Mouse (Mus musculus) midbrain, postnatal 0 days (tissue): ENCODE measurements around the gene Ssh3. TPM values are rescaled to one million over a fixed set of nuclear protein-coding genes. Genes with fewer than 3 reads are reported as not detected.

Experiments used
- ATAC-seq: fragments of 200-750 bp; cut with Nextera tagmentation; 2 replicates; pipeline ENCODE4 v1.8.0; 2017; ENCODE audit warnings: moderate number of reproducible peaks, mild to moderate bottlenecking, moderate TSS enrichment, moderate library complexity; ENCODE audit not compliant: low FRiP score
- DNase-seq: peaks from one replicate; pipeline ENCODE4 v3.0.0-alpha.2; 2015; ENCODE audit warnings: low spot score
- H3K27ac ChIP-seq: fragments of 300-500 bp; sonication (generic); 2 replicates; pipeline ENCODE4 v1.5.1; 2014; ENCODE audit warnings: low read depth, mild to moderate bottlenecking, low read length, mixed read lengths
- H3K27me3 ChIP-seq: fragments of 300-500 bp; sonication (generic); 2 replicates; pipeline ENCODE4 v1.6.1; 2014; ENCODE audit warnings: low read length, control low read depth, mixed read lengths; ENCODE audit not compliant: insufficient read depth
- H3K36me3 ChIP-seq: fragments of 300-500 bp; sonication (generic); 2 replicates; pipeline ENCODE4 v1.6.1; 2014; ENCODE audit warnings: low read length, control low read depth, mixed read lengths; ENCODE audit not compliant: insufficient read depth
- H3K4me1 ChIP-seq: fragments of 300-500 bp; sonication (generic); 2 replicates; pipeline ENCODE4 v1.6.1; 2014; ENCODE audit warnings: mild to moderate bottlenecking, control low read depth, antibody characterized with exemption, low read length, mixed read lengths; ENCODE audit not compliant: insufficient read depth
- H3K4me2 ChIP-seq: fragments of 300-500 bp; sonication (generic); 2 replicates; pipeline ENCODE4 v1.6.1; 2014; ENCODE audit warnings: low read depth, mild to moderate bottlenecking, low read length, mixed read lengths; ENCODE audit not compliant: poor library complexity, severe bottlenecking
- H3K4me3 ChIP-seq: fragments of 300-500 bp; sonication (generic); 2 replicates; pipeline ENCODE4 v1.5.1; 2014; ENCODE audit warnings: low read depth, mild to moderate bottlenecking, low read length, moderate library complexity
- H3K9ac ChIP-seq: fragments of 300-500 bp; sonication (generic); replicated peaks from 2 replicates; pipeline ENCODE4 v1.6.1; 2014; ENCODE audit warnings: mild to moderate bottlenecking, low read length, moderate library complexity, mixed read lengths; ENCODE audit not compliant: poor library complexity, severe bottlenecking
- H3K9me3 ChIP-seq: fragments of 300-500 bp; sonication (generic); 2 replicates; pipeline ENCODE4 v1.6.1; 2016; ENCODE audit warnings: low read length, control low read depth
- CTCF ChIP-seq: IDR thresholded peaks from 2 replicates; pipeline ENCODE4 v1.5.1; 2016; ENCODE audit warnings: antibody characterized with exemption, mild to moderate bottlenecking
- WGBS: fragments of 180-500 bp; shearing (Covaris S2); extraction: QIAGEN DNeasy Blood & Tissue Kit; methylation state at CpG from one replicate; pipeline ENCODE4 v1.1.7; 2014; 5-methylcytosine and 5-hydroxymethylcytosine counted together
- polyA plus RNA-seq: library from polyadenylated mRNA; unstranded; fragments of >200 nt; fragmentation: Nextera tagmentation; extraction: Ambion mirVana; gene quantifications from 2 replicates; pipeline ENCODE4 v1.2.1, GENCODE M21; 2015
- total RNA-seq: library from RNA; depleted of rRNA; stranded (reverse); fragments of >200 nt; gene quantifications from 2 replicates; pipeline ENCODE4 v1.2.3, GENCODE M21; 2014; rRNA removed

The Ssh3 gene
- 40.6 and 67.7 TPM in 2 replicates for total RNA-seq
- polyA plus RNA-seq = 18.6 and 20.7 TPM in 2 replicates

DNA sequence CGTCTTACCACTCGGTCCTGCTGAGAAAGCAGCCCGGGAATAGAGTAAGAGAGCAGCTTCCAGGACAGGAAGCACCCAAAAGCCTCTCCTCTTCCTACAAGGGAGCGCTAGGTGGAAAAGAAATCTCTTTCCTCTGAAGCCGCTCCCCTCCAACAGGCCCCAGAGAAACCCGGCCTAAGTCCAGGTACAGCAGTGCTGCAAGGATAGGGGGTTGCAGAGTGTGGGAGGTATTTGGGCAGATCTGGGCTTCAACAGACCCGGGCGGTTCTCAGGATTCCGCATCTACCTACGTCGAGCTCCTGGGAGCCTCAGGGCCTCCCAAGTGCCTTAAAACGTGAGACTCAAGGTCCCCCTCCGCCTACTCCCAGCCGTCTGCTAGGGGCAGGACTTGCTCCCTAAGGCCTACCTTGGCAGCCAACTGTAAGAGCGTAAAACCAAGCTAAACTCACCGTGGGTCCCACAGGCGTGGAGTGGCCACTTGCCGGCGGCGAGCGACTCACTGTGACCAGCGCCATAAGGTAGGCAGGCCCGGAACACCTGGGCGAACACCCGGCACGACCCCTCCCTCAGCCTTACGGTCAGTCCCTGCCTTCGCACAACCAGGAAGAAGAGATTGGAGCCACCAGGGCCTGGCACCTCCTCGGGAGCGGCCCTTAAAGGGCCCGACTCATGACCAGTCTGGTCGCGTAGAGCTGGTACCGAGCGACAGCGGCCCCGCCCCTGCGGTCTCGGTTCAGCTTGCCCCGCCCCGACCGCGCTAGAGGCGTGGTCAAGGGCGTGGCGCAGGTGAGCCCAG, at the start of gene Ssh3:
Gene Ssh3, minus strand, starts transcription at position 615 of the 796 bp plus-strand sequence.
- no peaks in the 10 kb centered on the region for H3K27me3 ChIP-seq
- peaks cover 5% of the 10 kb centered on the region; the same call in 1 of the 2 replicates for H3K4me1 ChIP-seq
- H3K36me3 ChIP-seq = peaks cover 26% of the 10 kb centered on the region
- peak within 1 kb of the TSS; percentile 42 for H3K9ac ChIP-seq
- ATAC-seq (peak; percentile 57; the same call in 1 of the 2 replicates), DNase-seq (peak; percentile 56)
- no peaks in the 10 kb centered on the region for H3K9me3 ChIP-seq
- H3K27ac ChIP-seq = no peak within 1 kb of the TSS; the same call in 1 of the 2 replicates
- H3K4me3 ChIP-seq = peak within 1 kb of the TSS; percentile 32
- TF ChIP-seq CTCF = no peak
- WGBS = 9% methylated on average over 46 of the region's 46 CpGs
- peak within 1 kb of the TSS; percentile 55 for H3K4me2 ChIP-seq

DNA sequence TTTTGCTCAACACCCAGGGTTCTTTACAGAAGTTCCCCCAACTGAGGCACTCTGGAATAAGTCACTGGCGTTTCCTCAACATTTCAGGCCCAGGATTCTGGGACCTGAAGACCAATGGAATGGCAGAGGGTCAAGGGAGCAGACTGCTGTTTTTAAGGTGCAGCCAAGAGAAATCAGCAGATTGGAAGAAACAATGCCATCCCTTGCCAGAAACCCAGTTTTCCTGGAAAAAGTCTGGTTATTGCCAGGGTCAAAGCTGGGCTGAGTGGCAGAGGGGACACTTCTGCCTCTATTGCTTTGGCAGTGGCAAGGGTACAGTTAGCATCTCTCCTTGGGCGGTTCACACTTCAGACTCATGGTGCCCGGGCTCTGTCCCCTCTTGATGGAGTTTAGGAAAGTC, 48.2 kb upstream of the Ssh3 start:
- no peak for DNase-seq
- ATAC-seq = no peak
- WGBS = 87% methylated on average over 3 of the region's 3 CpGs
- Histone ChIP-seq H3K9ac (no peak overlapping the region), H3K27ac (no peak overlapping the region), H3K27me3 (no peaks in the 10 kb centered on the region), H3K4me1 (no peaks in the 10 kb centered on the region), H3K4me2 (no peak overlapping the region), H3K9me3 (no peaks in the 10 kb centered on the region), H3K4me3 (no peak overlapping the region), H3K36me3 (peaks cover 48% of the 10 kb centered on the region)
- TF ChIP-seq CTCF = no peak

DNA sequence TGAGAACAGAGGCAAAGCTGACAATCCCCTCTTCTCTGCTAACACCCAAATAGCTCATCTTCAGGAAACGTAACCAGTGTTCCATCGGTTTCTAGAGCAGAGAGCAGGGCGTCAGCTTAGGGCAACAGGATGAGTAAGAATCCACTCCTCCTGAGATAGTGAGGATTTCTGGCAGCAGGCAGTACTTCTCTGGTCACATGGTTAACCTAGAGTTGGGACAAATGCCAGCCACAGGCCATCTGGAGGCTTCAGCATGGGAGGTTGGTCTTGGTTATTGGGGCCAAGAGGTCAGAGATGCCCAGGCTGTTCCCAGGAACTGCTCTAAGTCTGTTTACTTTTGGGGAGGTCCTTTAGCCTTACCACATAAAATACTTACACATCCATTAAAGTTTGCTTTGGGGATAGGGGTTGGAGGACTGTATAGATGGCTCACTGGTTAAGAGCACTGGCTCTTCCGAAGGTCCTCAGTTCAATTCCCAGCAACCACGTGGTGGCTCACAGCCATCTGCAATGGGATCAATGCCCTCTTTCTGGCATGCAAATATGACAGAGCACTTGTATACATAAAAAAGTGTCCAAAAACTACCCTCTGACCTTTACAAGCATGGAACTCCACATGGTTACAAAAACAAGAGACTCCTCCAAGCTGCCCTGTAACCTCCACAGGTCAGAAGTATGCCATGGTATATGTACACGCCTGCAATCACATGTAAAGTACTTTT, 46.4 kb upstream of the Ssh3 start:
- H3K27ac ChIP-seq = no peak overlapping the region
- no peaks in the 10 kb centered on the region for H3K4me1 ChIP-seq
- no peak for TF ChIP-seq CTCF
- ATAC-seq (no peak), DNase-seq (peak; percentile 73)
- no peaks in the 10 kb centered on the region for H3K9me3 ChIP-seq
- H3K9ac ChIP-seq = no peak overlapping the region
- H3K4me2 ChIP-seq = no peak overlapping the region
- peaks cover 41% of the 10 kb centered on the region for H3K36me3 ChIP-seq
- H3K4me3 ChIP-seq = no peak overlapping the region
- H3K27me3 ChIP-seq = no peaks in the 10 kb centered on the region
- whole genome bisulfite sequencing = 86% methylated on average over 6 of the region's 6 CpGs

DNA sequence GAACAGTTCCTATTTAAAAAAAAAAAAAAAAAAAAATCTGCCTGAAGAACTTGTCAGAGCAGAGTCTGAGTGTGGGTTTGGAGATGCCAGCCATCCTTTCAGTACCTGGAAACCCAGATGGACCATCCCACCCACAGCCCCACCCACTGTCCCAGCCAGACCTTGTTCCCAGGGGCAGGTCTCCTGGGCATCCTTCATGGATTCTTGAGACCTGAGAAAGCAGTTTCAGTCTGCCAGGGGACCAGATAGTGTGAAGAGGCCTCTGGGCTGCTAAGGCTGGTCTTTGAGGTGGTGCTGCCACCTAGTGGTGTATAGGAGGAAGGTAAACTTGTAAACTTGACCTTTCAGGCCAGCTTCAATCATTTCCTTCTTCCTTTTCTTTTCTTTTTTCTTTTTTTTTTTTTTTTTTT, 40.8 kb upstream of the Ssh3 start:
- H3K9me3 ChIP-seq = no peaks in the 10 kb centered on the region
- ATAC-seq = peak; percentile 24; the same call in 1 of the 2 replicates
- TF ChIP-seq CTCF = peak; percentile 85

DNA sequence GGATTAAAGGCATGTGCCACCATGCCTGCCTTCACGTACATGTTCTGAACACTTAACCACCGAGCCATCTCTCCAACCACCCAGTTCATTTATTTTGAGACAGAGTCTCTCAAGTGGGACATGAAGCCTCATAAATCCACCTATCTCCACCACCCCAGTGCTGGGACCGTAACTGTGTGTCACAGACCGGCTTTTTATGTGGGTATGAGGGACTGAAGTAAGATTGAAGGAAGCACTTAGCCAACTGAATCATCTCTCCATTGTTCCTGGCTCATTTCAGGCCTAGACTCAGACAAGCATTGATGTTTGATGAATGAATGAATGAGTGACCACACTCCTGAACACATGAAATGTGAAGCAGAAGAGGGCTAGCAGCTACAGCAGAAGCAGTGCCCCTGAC, 40.3 kb upstream of the Ssh3 start:
- H3K27ac ChIP-seq = no peak overlapping the region
- H3K27me3 ChIP-seq = no peaks in the 10 kb centered on the region
- H3K36me3 ChIP-seq = peaks cover 9% of the 10 kb centered on the region; the same call in 1 of the 2 replicates
- WGBS = 96% methylated on average over 4 of the region's 4 CpGs
- TF ChIP-seq CTCF = no peak
- no peak overlapping the region for H3K9ac ChIP-seq
- ATAC-seq (no peak), DNase-seq (no peak)
- no peak overlapping the region for H3K4me2 ChIP-seq
- H3K9me3 ChIP-seq = no peaks in the 10 kb centered on the region
- no peak overlapping the region for H3K4me3 ChIP-seq
- H3K4me1 ChIP-seq = peaks cover 15% of the 10 kb centered on the region

More for the DNA sequence above, 40.8 kb upstream of the Ssh3 start:
- no peaks in the 10 kb centered on the region for H3K27me3 ChIP-seq
- H3K27ac ChIP-seq = no peak overlapping the region
- H3K4me1 ChIP-seq = peaks cover 10% of the 10 kb centered on the region; the same call in 1 of the 2 replicates
- H3K36me3 ChIP-seq = peaks cover 9% of the 10 kb centered on the region; the same call in 1 of the 2 replicates
- H3K4me2 ChIP-seq = no peak overlapping the region
- H3K4me3 ChIP-seq = no peak overlapping the region
- peak; percentile 88 for DNase-seq
- H3K9ac ChIP-seq = no peak overlapping the region

DNA sequence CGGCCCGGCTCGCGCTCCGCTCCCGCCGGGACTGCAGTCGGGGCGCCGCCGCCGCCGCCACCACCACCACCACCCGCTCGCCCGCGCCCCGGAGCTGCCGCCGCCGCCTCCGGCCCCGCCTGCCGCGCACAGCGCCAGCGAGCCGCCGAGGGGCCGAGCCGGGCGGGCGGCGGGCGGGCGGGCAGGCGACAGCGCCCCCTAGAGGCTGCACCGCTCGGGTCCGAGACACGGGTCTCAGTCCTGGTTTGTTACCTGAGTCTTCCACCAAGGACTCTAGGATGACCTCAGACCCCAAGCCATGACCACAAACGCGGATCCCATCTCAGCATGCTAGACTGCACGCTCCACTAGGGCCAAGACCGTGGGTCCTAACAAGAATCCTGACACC, 37.2 kb upstream of the Ssh3 start, which contains the start of gene Grk2:
Gene Grk2, minus strand, starts transcription at position 33 of the 388 bp plus-strand sequence.
- 4% methylated on average over 19 of the region's 46 CpGs for WGBS
- Histone ChIP-seq H3K36me3 (no peaks in the 10 kb centered on the region), H3K9me3 (no peaks in the 10 kb centered on the region), H3K4me2 (peak within 1 kb of the TSS; percentile 92), H3K27me3 (no peaks in the 10 kb centered on the region), H3K9ac (peak within 1 kb of the TSS; percentile 99), H3K4me3 (peak within 1 kb of the TSS; percentile 89), H3K4me1 (peaks cover 44% of the 10 kb centered on the region), H3K27ac (peak within 1 kb of the TSS; percentile 88)
- peak; percentile 71 for TF ChIP-seq CTCF
- ATAC-seq (peak; percentile 73), DNase-seq (peak; percentile 61)
